7 mouse cellular contexts compared by ENCODE assay signal in genomic region chr14:124669739-124670138, GRCm38 (mm10). TPM values are rescaled to one million over a fixed set of nuclear protein-coding genes. Genes with fewer than 3 reads are reported as not detected.
DNase-seq lines count a peak whose midpoint lies in the region; ATAC-seq and TF ChIP-seq lines count a peak whose summit lies in the region.

No protein-coding gene starts in this region.

- peaks cover 5% of the 10 kb centered on the region; the same call in 1 of the 2 replicates for H3K27me3 ChIP-seq in lung, embryonic 14.5 days (ENCODE audit: insufficient read depth, low read length)
- no peaks in the 10 kb centered on the region for H3K27me3 ChIP-seq in midbrain, embryonic 16.5 days (ENCODE audit: control insufficient read depth, insufficient read depth, low read depth, low read length)

- DNase-seq in lung, embryonic 14.5 days: peak; percentile 81
- DNase-seq in lung, postnatal 36 days: no peak
- peak; percentile 82 for DNase-seq in embryo, embryonic 11.5 days (ENCODE audit: low read depth, low spot score)
- DNase-seq in hindlimb bud, embryonic 11.5 days (ENCODE audit: extremely low spot score, low read depth, low spot score): peak; percentile 87
- DNase-seq in gastrocnemius, postnatal 4 days (ENCODE audit: low spot score in 2 of 2): no peak
- DNase-seq in heart, postnatal 25 days (ENCODE audit: low spot score): no peak

- H3K9ac ChIP-seq in lung, embryonic 14.5 days: no peak overlapping the region
- no peak overlapping the region for H3K9ac ChIP-seq in midbrain, embryonic 16.5 days (ENCODE audit: low read depth, low read length)

- H3K36me3 ChIP-seq in lung, embryonic 14.5 days (ENCODE audit: insufficient read depth): no peaks in the 10 kb centered on the region
- H3K36me3 ChIP-seq in midbrain, embryonic 16.5 days (ENCODE audit: control insufficient read depth, insufficient read depth, low read length): no peaks in the 10 kb centered on the region

- intact Hi-C loops in heart, postnatal 25 days (cut with DNase I): loop anchor here (10.0 kb wide), 1 partner anchor 255 kb away; no protein-coding TSS in a partner anchor

- H3K4me1 ChIP-seq in lung, embryonic 14.5 days (ENCODE audit: insufficient read depth): no peaks in the 10 kb centered on the region
- peaks cover 21% of the 10 kb centered on the region for H3K4me1 ChIP-seq in midbrain, embryonic 16.5 days (ENCODE audit: control insufficient read depth, insufficient read depth, low read length)

- WGBS in lung, embryonic 14.5 days: 7% methylated on average over 7 of the region's 7 CpGs
- WGBS in midbrain, embryonic 16.5 days: 2% methylated on average over 7 of the region's 7 CpGs

- no peaks in the 10 kb centered on the region for H3K9me3 ChIP-seq in lung, embryonic 14.5 days (ENCODE audit: low read depth, low read length)
- no peaks in the 10 kb centered on the region for H3K9me3 ChIP-seq in midbrain, embryonic 16.5 days (replicated peaks; ENCODE audit: control insufficient read depth, low read length, poor library complexity, severe bottlenecking)

- no peak for TF ChIP-seq CTCF in lung, embryonic 14.5 days (IDR thresholded peaks at IDR 0.05; ENCODE audit: low read depth)

- H3K27ac ChIP-seq in lung, embryonic 14.5 days (ENCODE audit: low read depth): no peak overlapping the region
- H3K27ac ChIP-seq in midbrain, embryonic 16.5 days (ENCODE audit: low read length): no peak overlapping the region

- H3K4me2 ChIP-seq in lung, embryonic 14.5 days: no peak overlapping the region
- H3K4me2 ChIP-seq in midbrain, embryonic 16.5 days (ENCODE audit: low read length): peak overlapping the region; percentile 10; the same call in 1 of the 2 replicates

- no peak overlapping the region for H3K4me3 ChIP-seq in lung, embryonic 14.5 days (ENCODE audit: low read depth, low read length)
- no peak overlapping the region for H3K4me3 ChIP-seq in midbrain, embryonic 16.5 days (ENCODE audit: low read depth, low read length)

- peak; percentile 84; the same call in 1 of the 2 replicates for ATAC-seq in lung, embryonic 14.5 days (ENCODE audit: insufficient read depth)
- ATAC-seq in midbrain, embryonic 16.5 days: peak; percentile 92

RNA-seq across cellular contexts. Expression of gene Fgf14, which starts 7.2 kb away (rescaled TPM):
- 0.18 and 0.22 TPM in 2 replicates for polyA plus RNA-seq in lung, embryonic 14.5 days (2014; fragmentation: Nextera tagmentation; extraction: Ambion mirVana)
- polyA plus RNA-seq in midbrain, embryonic 16.5 days (2015; fragmentation: Nextera tagmentation; extraction: Ambion mirVana): 36.5 and 36.8 TPM in 2 replicates
- under 1 TPM in 1 of 2 experiments, not detected in 1; 0.10 TPM for total RNA-seq in gastrocnemius, postnatal 4 days (2021)
- total RNA-seq in heart, postnatal 25 days (2021): 1 to 10 TPM; 1.7 to 1.8 TPM

Comparison
In these comparisons a context has a peak if more than half of its experiments do, and no peak if none do; other contexts are left out.
1. DNase-seq: peak in lung, embryonic 14.5 days (single experiment), embryo, embryonic 11.5 days (single experiment) and hindlimb bud, embryonic 11.5 days (single experiment); none in lung, postnatal 36 days (single experiment), gastrocnemius, postnatal 4 days (0 of 2) and heart, postnatal 25 days (single experiment).